Mouse (Mus musculus) small intestine, adult 2 months (tissue): ENCODE measurements around the gene Rab34. TPM values are rescaled to one million over a fixed set of nuclear protein-coding genes. Genes with fewer than 3 reads are reported as not detected.
A peak's percentile ranks its signal among the peaks of the same experiment; 100 is the strongest.

Experiments used
- H3K27ac ChIP-seq: fragments of 200-500 bp; 2 replicates; pipeline ENCODE4 v1.5.1; 2012; ENCODE audit warnings: low read depth, low read length, control low read depth, inconsistent platforms; ENCODE audit not compliant: insufficient read depth
- H3K27me3 ChIP-seq: fragments of 200-500 bp; 2 replicates; pipeline ENCODE4 v1.6.1; 2012; ENCODE audit warnings: mild to moderate bottlenecking, moderate library complexity, low read length, inconsistent platforms; ENCODE audit not compliant: control insufficient read depth, insufficient read depth
- H3K36me3 ChIP-seq: fragments of 200-500 bp; 2 replicates; pipeline ENCODE4 v1.6.1; 2012; ENCODE audit warnings: mild to moderate bottlenecking, low read length, control low read depth, inconsistent platforms; ENCODE audit not compliant: control insufficient read depth, insufficient read depth
- H3K4me1 ChIP-seq: fragments of 200-500 bp; 2 replicates; pipeline ENCODE4 v1.6.1; 2012; ENCODE audit warnings: low read length, inconsistent platforms, mixed read lengths; ENCODE audit not compliant: control insufficient read depth, insufficient read depth, insufficient read length
- H3K4me3 ChIP-seq: fragments of 200-500 bp; 2 replicates; pipeline ENCODE4 v1.5.1; 2012; ENCODE audit warnings: low read depth, mild to moderate bottlenecking, control low read depth, inconsistent platforms, low read length, moderate library complexity
- CTCF ChIP-seq: fragments of 200-500 bp; IDR thresholded peaks from 2 replicates; pipeline ENCODE4 v1.5.1; 2012; ENCODE audit warnings: low read depth, mild to moderate bottlenecking, control low read depth, inconsistent platforms, low read length, moderate library complexity, mixed read lengths; ENCODE audit not compliant: insufficient replicate concordance, insufficient read length; ENCODE audit errors: extremely low read depth
- POLR2A ChIP-seq: fragments of 200-500 bp; IDR thresholded peaks from 2 replicates; pipeline ENCODE4 v1.6.1; 2012; ENCODE audit warnings: low read depth, mild to moderate bottlenecking, control low read depth, inconsistent platforms, low read length, moderate library complexity
- WGBS: fragments of 180-500 bp; shearing (Covaris S2); methylation state at CpG from one replicate; pipeline ENCODE4 v1.1.7; 2018; 5-methylcytosine and 5-hydroxymethylcytosine counted together
- polyA plus RNA-seq: library from polyadenylated mRNA; depleted of rRNA; stranded (reverse); fragments of >200 nt; gene quantifications from 2 replicates; pipeline ENCODE4 v1.2.3, GENCODE M21; 2012; rRNA removed

Rab34 gene
- polyA plus RNA-seq = 12.2 and 13.0 TPM in 2 replicates

DNA sequence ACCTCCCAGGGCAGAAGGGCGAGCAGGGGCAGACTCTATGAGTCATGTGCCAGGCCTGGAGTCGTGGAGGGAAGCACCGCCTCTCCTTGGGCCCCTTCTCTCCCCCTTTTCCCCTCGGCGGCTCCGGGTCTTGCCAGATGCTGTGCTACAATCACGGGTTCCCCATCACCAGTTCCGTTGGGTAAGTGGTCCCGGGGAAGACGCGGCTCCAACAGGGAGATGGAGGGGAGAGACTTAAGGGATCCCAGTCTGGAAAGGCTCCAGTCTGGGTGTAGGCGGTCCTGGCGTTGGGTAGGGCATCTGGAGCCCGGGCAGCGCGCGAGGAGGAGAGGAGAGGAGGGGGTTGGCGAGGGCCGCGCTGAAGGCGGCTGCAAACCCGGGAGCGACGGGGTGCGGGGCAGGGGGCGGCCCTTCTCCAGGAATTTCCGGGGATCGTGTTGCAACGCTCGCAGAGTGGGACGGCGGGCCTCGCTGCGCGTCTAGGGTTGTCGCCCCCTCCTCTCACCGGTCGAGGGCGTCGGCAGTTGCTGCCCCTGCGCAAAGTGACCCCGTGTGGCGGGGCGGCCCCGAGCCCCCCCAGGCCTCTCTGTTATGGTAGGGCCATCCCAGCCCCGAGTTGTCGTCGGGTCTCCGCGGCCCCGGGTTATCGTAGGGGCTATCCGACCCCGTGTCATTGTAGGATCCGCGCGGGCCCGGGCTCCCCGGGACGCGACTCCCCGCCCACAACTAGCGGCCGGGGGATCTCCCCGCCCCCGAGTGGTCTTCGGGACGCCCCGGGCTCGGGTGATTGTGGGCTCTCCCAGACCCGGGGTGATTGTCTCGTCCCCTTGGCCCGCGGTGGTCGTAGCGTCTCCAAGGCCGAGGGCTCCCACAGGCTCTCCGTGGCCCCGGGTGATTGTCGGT lies at the start of gene Rab34:
Gene Rab34, plus strand, starts transcription at position 100 of the 903 bp plus-strand sequence.
- H3K4me3 ChIP-seq = peak within 1 kb of the TSS; percentile 57
- H3K36me3 ChIP-seq = no peaks in the 10 kb centered on the region
- H3K4me1 ChIP-seq = peaks cover 12% of the 10 kb centered on the region
- peaks cover 27% of the 10 kb centered on the region for H3K27me3 ChIP-seq
- H3K27ac ChIP-seq = peak within 1 kb of the TSS; percentile 25
- WGBS = 1% methylated on average over 80 of the region's 80 CpGs
- TF ChIP-seq CTCF (no peak), POLR2A (no peak)

- H3K4me3 ChIP-seq = no peak overlapping the region
- H3K27me3 ChIP-seq = no peaks in the 10 kb centered on the region
- no peaks in the 10 kb centered on the region; the same call in 1 of the 2 replicates for H3K4me1 ChIP-seq
- WGBS = 65% methylated on average over 5 of the region's 5 CpGs
- H3K27ac ChIP-seq = no peak overlapping the region
- no peak for TF ChIP-seq POLR2A
- TF ChIP-seq CTCF = no peak
- H3K36me3 ChIP-seq = peaks cover 15% of the 10 kb centered on the region
These were observed 47.6 kb upstream of the Rab34 start for GRCm38 (mm10) chr11:78140665-78141064.

GRCm38 (mm10) chr11:78143520-78143919 lies 44.7 kb upstream of the Rab34 start:
- no peaks in the 10 kb centered on the region for H3K4me1 ChIP-seq
- H3K27ac ChIP-seq = no peak overlapping the region
- TF ChIP-seq POLR2A = no peak
- TF ChIP-seq CTCF = no peak
- no peak overlapping the region for H3K4me3 ChIP-seq
- H3K36me3 ChIP-seq = peaks cover 28% of the 10 kb centered on the region
- WGBS = 92% methylated on average over 2 of the region's 2 CpGs
- no peaks in the 10 kb centered on the region for H3K27me3 ChIP-seq

DNA sequence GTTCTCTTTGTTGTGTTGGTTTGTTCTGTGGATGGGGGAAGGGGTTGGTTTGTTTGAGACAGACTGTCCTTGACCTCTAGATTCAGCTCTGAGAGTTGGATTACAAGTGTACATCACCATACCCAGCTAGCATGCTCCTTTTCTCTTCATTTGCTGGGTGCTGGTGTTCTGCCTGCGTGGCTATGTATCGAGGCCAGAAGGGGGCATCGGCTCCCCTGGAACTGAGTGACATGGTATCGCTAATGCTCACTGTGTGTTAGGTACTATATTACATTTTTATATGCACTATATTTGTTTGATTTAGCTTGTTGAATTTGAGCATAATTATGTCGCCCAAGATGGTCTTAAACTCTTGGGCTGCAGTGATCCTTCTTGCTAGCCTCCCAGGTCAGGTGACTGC lies 42.1 kb upstream of the Rab34 start:
- Histone ChIP-seq H3K27ac (no peak overlapping the region), H3K4me3 (no peak overlapping the region), H3K36me3 (peaks cover 36% of the 10 kb centered on the region), H3K4me1 (no peaks in the 10 kb centered on the region), H3K27me3 (no peaks in the 10 kb centered on the region)
- 88% methylated on average over 5 of the region's 5 CpGs for WGBS
- no peak for TF ChIP-seq CTCF
- no peak for TF ChIP-seq POLR2A

DNA sequence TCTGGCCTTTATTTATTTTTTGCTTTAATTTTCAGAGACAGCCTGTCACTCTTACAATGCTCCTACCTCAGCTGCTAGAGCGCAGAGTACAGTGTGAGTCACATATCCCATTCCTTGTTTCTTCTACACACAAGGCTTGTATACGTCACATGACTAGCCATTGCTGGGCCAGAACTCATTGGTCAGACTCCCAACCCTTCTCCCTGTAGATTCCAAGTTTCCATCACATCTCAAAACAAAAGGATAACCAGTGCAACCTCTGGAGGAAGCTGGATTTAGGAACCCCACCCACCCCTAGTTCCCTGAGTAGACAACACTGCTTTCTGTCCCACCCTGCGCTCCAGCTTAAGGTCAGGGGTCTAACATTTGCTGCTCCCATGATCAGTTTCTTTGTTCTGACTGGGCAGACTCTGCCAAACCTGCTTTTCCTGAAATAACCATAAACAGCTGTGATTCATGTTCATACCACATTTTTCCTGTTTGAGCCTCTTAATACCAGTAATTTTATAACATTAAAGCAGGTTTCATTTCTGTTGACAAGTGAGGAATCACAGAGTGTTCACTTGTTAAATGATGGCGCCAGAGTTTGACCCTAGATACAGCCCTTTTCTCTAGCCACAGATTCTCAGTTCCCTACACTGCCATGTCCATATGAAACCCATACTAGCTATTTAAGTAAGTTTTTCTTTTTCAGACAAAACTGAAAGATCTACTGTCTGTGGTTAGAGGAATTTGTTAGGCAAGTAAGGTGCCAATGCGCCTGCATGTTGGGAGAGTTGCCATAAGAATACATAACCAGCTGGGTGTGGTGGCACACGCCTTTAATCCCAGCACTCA lies 41.3 kb upstream of the Rab34 start:
- Histone ChIP-seq H3K4me3 (no peak overlapping the region), H3K27me3 (no peaks in the 10 kb centered on the region), H3K4me1 (no peaks in the 10 kb centered on the region), H3K36me3 (peaks cover 36% of the 10 kb centered on the region), H3K27ac (no peak overlapping the region)
- WGBS = 87% methylated on average over 6 of the region's 6 CpGs
- TF ChIP-seq POLR2A = no peak
- no peak for TF ChIP-seq CTCF

DNA sequence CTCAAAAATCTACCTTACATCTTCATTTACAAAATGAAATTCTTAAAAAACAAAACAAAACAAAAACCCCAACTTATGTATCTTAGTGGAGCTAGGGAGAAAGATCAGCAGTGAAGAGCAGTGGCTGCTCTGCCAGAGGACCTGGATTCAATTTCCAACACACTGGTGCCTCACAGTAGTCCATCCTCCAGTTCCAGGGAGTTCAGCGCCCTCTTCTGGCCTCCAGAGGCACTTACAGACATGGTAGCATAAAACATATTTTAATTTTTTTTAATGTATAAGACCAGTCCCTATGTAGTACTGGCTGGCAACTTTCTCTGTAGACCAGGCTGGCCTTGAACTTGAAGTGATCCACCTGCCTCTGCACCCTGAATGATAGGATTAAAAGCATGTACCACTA lies 37.1 kb upstream of the Rab34 start:
- Histone ChIP-seq H3K27me3 (no peaks in the 10 kb centered on the region), H3K4me3 (no peak overlapping the region), H3K4me1 (no peaks in the 10 kb centered on the region; the same call in 1 of the 2 replicates), H3K36me3 (peaks cover 38% of the 10 kb centered on the region), H3K27ac (no peak overlapping the region)
- 50% methylated on average over 1 of the region's 1 CpGs for WGBS
- TF ChIP-seq POLR2A = no peak
- TF ChIP-seq CTCF = peak; percentile 60; the same call in 1 of the 2 replicates
